Mouse (Mus musculus) erythroblast, embryonic 14.5 days (primary cell): ENCODE results near the gene Ccdc71. TPM values are rescaled to one million over a fixed set of nuclear protein-coding genes. Genes with fewer than 3 reads are reported as not detected.

ENCODE experiments used
- H3K27me3 ChIP-seq: 2 replicates; pipeline ENCODE4 v1.6.1; 2012; ENCODE audit warnings: inconsistent platforms; ENCODE audit not compliant: control insufficient read depth
- H3K36me3 ChIP-seq: 2 replicates; pipeline ENCODE4 v1.6.1; 2012; ENCODE audit warnings: mild to moderate bottlenecking, inconsistent platforms; ENCODE audit not compliant: control insufficient read depth
- H3K4me1 ChIP-seq: 2 replicates; pipeline ENCODE4 v1.6.1; 2012; ENCODE audit warnings: inconsistent platforms; ENCODE audit not compliant: control insufficient read depth
- H3K4me3 ChIP-seq: replicated peaks from 2 replicates; pipeline ENCODE3; 2012; ENCODE audit warnings: moderate library complexity, mild to moderate bottlenecking, inconsistent platforms
- H3K9me3 ChIP-seq: 2 replicates; pipeline ENCODE4 v1.6.1; 2012; ENCODE audit warnings: low read length, inconsistent platforms, mixed read lengths; ENCODE audit not compliant: control insufficient read depth
- GATA1 ChIP-seq: IDR thresholded peaks from 2 replicates; pipeline ENCODE4 v1.6.1; 2012; ENCODE audit warnings: low read length, inconsistent platforms, mixed read lengths
- TAL1 ChIP-seq: IDR thresholded peaks from 3 replicates; pipeline ENCODE4 v1.6.1; 2012; ENCODE audit warnings: low read length, inconsistent platforms, mixed read lengths
- polyA plus RNA-seq: library from polyadenylated mRNA; stranded (reverse); fragments of >175 nt; gene quantifications from 2 replicates; pipeline ENCODE4 v1.2.3, GENCODE M21; 2012

Ccdc71 gene
- polyA plus RNA-seq, 1 experiment, result 1.1 TPM

- H3K27me3 ChIP-seq, result no peaks in the 10 kb centered on the region
- H3K4me1 ChIP-seq, result peaks cover 27% of the 10 kb centered on the region
- peaks cover 57% of the 10 kb centered on the region for H3K36me3 ChIP-seq
- no peaks in the 10 kb centered on the region for H3K9me3 ChIP-seq
- TF ChIP-seq TAL1 (no peak), GATA1 (no peak)
- peak overlapping the region; percentile 90 for H3K4me3 ChIP-seq
Measured at GRCm38 (mm10) chr9:108491286-108491580, 30.9 kb downstream of the Ccdc71 start.

- Histone ChIP-seq H3K36me3 (peaks cover 63% of the 10 kb centered on the region), H3K4me1 (peaks cover 27% of the 10 kb centered on the region), H3K9me3 (no peaks in the 10 kb centered on the region), H3K27me3 (no peaks in the 10 kb centered on the region), H3K4me3 (peak overlapping the region; percentile 90)
- TF ChIP-seq GATA1 (no peak), TAL1 (no peak)
Measured at GRCm38 (mm10) chr9:108492043-108492750, 31.9 kb downstream of the Ccdc71 start.

GRCm38 (mm10) chr9:108493246-108493645 lies 32.9 kb downstream of the Ccdc71 start:
- TF ChIP-seq TAL1 (no peak), GATA1 (no peak)
- Histone ChIP-seq H3K9me3 (no peaks in the 10 kb centered on the region), H3K27me3 (no peaks in the 10 kb centered on the region), H3K4me1 (peaks cover 27% of the 10 kb centered on the region), H3K36me3 (peaks cover 70% of the 10 kb centered on the region), H3K4me3 (no peak overlapping the region)

- H3K36me3 ChIP-seq, result peaks cover 75% of the 10 kb centered on the region
- H3K27me3 ChIP-seq, result no peaks in the 10 kb centered on the region
- H3K9me3 ChIP-seq, result no peaks in the 10 kb centered on the region
- H3K4me1 ChIP-seq, result peaks cover 27% of the 10 kb centered on the region
- H3K4me3 ChIP-seq, result no peak overlapping the region
- TF ChIP-seq TAL1, result no peak
- TF ChIP-seq GATA1, result no peak
Measured at GRCm38 (mm10) chr9:108494146-108494825, 34.0 kb downstream of the Ccdc71 start.

- peaks cover 25% of the 10 kb centered on the region for H3K4me1 ChIP-seq
Measured at GRCm38 (mm10) chr9:108494905-108495304, 34.6 kb downstream of the Ccdc71 start.

GRCm38 (mm10) chr9:108499231-108499630 lies 38.9 kb downstream of the Ccdc71 start:
- TF ChIP-seq TAL1, result no peak
- TF ChIP-seq GATA1, result no peak
- Histone ChIP-seq H3K36me3 (peaks cover 95% of the 10 kb centered on the region), H3K4me3 (no peak overlapping the region)

More at GRCm38 (mm10) chr9:108494905-108495304, 34.6 kb downstream of the Ccdc71 start:
- Histone ChIP-seq H3K9me3 (no peaks in the 10 kb centered on the region), H3K4me3 (no peak overlapping the region), H3K27me3 (no peaks in the 10 kb centered on the region), H3K36me3 (peaks cover 82% of the 10 kb centered on the region)
- TF ChIP-seq TAL1, result no peak
- no peak for TF ChIP-seq GATA1

GRCm38 (mm10) chr9:108499943-108500342 lies 39.6 kb downstream of the Ccdc71 start:
- no peaks in the 10 kb centered on the region for H3K27me3 ChIP-seq
- H3K4me1 ChIP-seq, result no peaks in the 10 kb centered on the region
- no peak overlapping the region for H3K4me3 ChIP-seq
- TF ChIP-seq TAL1, result no peak
- TF ChIP-seq GATA1, result no peak
- peaks cover 88% of the 10 kb centered on the region for H3K36me3 ChIP-seq
- H3K9me3 ChIP-seq, result no peaks in the 10 kb centered on the region

More at GRCm38 (mm10) chr9:108499231-108499630, 38.9 kb downstream of the Ccdc71 start:
- no peaks in the 10 kb centered on the region for H3K27me3 ChIP-seq
- no peaks in the 10 kb centered on the region for H3K4me1 ChIP-seq
- H3K9me3 ChIP-seq, result no peaks in the 10 kb centered on the region

GRCm38 (mm10) chr9:108506901-108507300 lies 46.6 kb downstream of the Ccdc71 start:
- Histone ChIP-seq H3K4me1 (peaks cover 27% of the 10 kb centered on the region), H3K27me3 (no peaks in the 10 kb centered on the region), H3K4me3 (peak overlapping the region; percentile 78), H3K36me3 (peaks cover 48% of the 10 kb centered on the region), H3K9me3 (no peaks in the 10 kb centered on the region)
- no peak for TF ChIP-seq GATA1

- Histone ChIP-seq H3K36me3 (peaks cover 49% of the 10 kb centered on the region), H3K27me3 (no peaks in the 10 kb centered on the region), H3K4me3 (peak within 1 kb of the TSS; percentile 78), H3K9me3 (no peaks in the 10 kb centered on the region), H3K4me1 (peaks cover 29% of the 10 kb centered on the region)
- TF ChIP-seq GATA1 (no peak), TAL1 (no peak)
Measured at GRCm38 (mm10) chr9:108507619-108508434, 47.5 kb downstream of the Ccdc71 start, which contains the start of gene Qars. TSS of gene Qars (plus strand) at chr9:108507706.
